Mouse (Mus musculus) heart, embryonic 14.5 days (tissue): Measurements from ENCODE around the gene Ccdc47. TPM values are rescaled to one million over a fixed set of nuclear protein-coding genes. Genes with fewer than 3 reads are reported as not detected.
A peak's percentile ranks its signal among the peaks of the same experiment; 100 is the strongest.

ENCODE experiments used
- ATAC-seq: fragments of 200-750 bp; cut with Nextera tagmentation; 2 replicates; pipeline ENCODE4 v1.8.0; 2017; ENCODE audit warnings: low read depth, moderate TSS enrichment; ENCODE audit not compliant: insufficient number of reproducible peaks, insufficient read depth, low FRiP score
- H3K27ac ChIP-seq, 2 experiments: fragments of 200-500 bp in 1 of 2; fragments of 300-500 bp in 1 of 2; sonication (generic) in 1 of 2; replicated peaks in 1 of 2; 2 replicates each; pipeline ENCODE4 v1.5.1; 2012 to 2014; ENCODE audit warnings: low read depth in 2 of 2, low read length in 2 of 2, control low read depth in 1 of 2, mild to moderate bottlenecking in 1 of 2, mixed read lengths in 1 of 2; ENCODE audit not compliant: control insufficient read depth in 1 of 2, insufficient read depth in 1 of 2
- H3K27me3 ChIP-seq: fragments of 300-500 bp; sonication (generic); 2 replicates; pipeline ENCODE4 v1.6.1; 2014; ENCODE audit warnings: mild to moderate bottlenecking, low read length, control low read depth; ENCODE audit not compliant: control insufficient read depth, insufficient read depth
- H3K36me3 ChIP-seq: fragments of 300-500 bp; sonication (generic); 2 replicates; pipeline ENCODE4 v1.6.1; 2014; ENCODE audit warnings: mild to moderate bottlenecking, control low read depth, low read length, mixed read lengths; ENCODE audit not compliant: control insufficient read depth, insufficient read depth
- H3K4me1 ChIP-seq, 2 experiments: fragments of 200-500 bp in 1 of 2; fragments of 300-500 bp in 1 of 2; sonication (generic) in 1 of 2; 2 replicates each; pipeline ENCODE4 v1.6.1; 2012 to 2014; ENCODE audit warnings: low read length in 2 of 2, control low read depth in 1 of 2, mixed read lengths in 1 of 2; ENCODE audit not compliant: control insufficient read depth in 2 of 2, insufficient read depth in 2 of 2
- H3K4me2 ChIP-seq: fragments of 300-500 bp; sonication (generic); 2 replicates; pipeline ENCODE4 v1.6.1; 2014; ENCODE audit warnings: mild to moderate bottlenecking, low read length
- H3K4me3 ChIP-seq, 2 experiments: fragments of 200-500 bp in 1 of 2; fragments of 300-500 bp in 1 of 2; sonication (generic) in 1 of 2; 2 replicates each; pipeline ENCODE4 v1.5.1; 2012 to 2014; ENCODE audit warnings: low read length in 2 of 2, mild to moderate bottlenecking in 2 of 2, control low read depth in 1 of 2, low read depth in 1 of 2, moderate library complexity in 1 of 2; ENCODE audit not compliant: control insufficient read depth in 1 of 2, insufficient read depth in 1 of 2
- H3K9ac ChIP-seq: fragments of 300-500 bp; sonication (generic); 2 replicates; pipeline ENCODE4 v1.6.1; 2014; ENCODE audit warnings: mild to moderate bottlenecking, low read length
- H3K9me3 ChIP-seq: fragments of 300-500 bp; sonication (generic); 2 replicates; pipeline ENCODE4 v1.6.1; 2016; ENCODE audit warnings: low read length, control low read depth; ENCODE audit not compliant: control insufficient read depth
- WGBS: fragments of 180-500 bp; shearing (Covaris S2); extraction: QIAGEN DNeasy Blood & Tissue Kit; methylation state at CpG from one replicate; pipeline ENCODE4 v1.1.7; 2014; 5-methylcytosine and 5-hydroxymethylcytosine counted together
- polyA plus RNA-seq: library from polyadenylated mRNA; unstranded; fragments of >200 nt; fragmentation: Nextera tagmentation; extraction: Ambion mirVana; gene quantifications from 2 replicates; pipeline ENCODE4 v1.2.1, GENCODE M21; 2014

Ccdc47 gene
- polyA plus RNA-seq, 1 experiment from 2014 or later = 69.8 TPM

GRCm38 (mm10) chr11:106198277-106198676 lies 17.9 kb downstream of the Ccdc47 start:
- Histone ChIP-seq H3K9ac (no peak overlapping the region), H3K27ac (no peak overlapping the region), H3K36me3 (peaks cover 72% of the 10 kb centered on the region), H3K4me1 (0 out of 4 replicates have a peak, but pooled peaks cover 0 to 6% of the 10 kb centered on the region in 2 experiments), H3K27me3 (no peaks in the 10 kb centered on the region), H3K9me3 (no peaks in the 10 kb centered on the region), H3K4me3 (no peak overlapping the region), H3K4me2 (no peak overlapping the region)
- 78% methylated on average over 4 of the region's 4 CpGs for WGBS
- ATAC-seq = no peak

DNA sequence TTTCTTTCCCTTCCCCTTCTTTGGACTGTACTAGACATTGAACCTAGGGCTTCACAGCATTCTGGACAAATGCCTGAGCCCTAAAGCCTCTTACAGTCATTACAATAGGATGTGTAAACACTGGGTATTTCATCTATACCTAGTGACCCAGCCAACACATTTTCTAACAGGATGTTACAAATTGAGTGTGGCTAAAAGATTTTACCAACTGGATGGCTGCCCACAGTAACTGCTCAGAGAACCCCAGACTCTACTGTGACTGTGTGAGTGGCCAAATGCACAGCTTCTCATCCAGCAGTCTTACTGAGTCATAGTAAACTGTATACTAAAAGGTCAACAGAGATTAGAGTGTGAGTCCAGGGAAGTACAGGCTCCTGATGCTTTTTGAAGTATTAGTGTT lies 20.8 kb downstream of the Ccdc47 start:
- Histone ChIP-seq H3K4me3 (no peak overlapping the region), H3K27ac (peak overlapping the region in 1 of 2 experiments; percentile 35; a peak in 1 of 4 replicates), H3K27me3 (no peaks in the 10 kb centered on the region), H3K9me3 (no peaks in the 10 kb centered on the region), H3K4me2 (no peak overlapping the region), H3K36me3 (peaks cover 44% of the 10 kb centered on the region), H3K4me1 (peaks cover 2 to 14% of the 10 kb centered on the region in 2 experiments; a peak in 3 of 4 replicates), H3K9ac (no peak overlapping the region)
- ATAC-seq = no peak

DNA sequence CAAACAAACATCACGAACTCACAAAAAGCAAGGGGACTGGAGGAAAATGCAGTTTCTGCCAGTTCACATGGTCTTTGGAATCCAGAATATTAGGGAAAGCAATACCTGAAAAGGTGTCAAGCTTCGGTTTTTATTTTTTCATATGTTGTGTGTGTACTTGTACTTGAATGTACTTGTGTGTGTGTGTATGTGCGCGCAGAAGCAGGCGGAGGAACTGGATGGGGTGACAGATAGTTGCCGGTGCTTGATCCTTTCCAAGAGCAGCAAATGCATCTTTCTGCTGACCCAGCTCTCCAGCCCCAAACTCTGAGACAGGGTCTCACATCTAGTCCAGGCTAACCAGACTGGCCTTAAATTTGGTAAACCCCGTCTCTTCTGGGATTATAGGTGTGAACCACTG lies 21.3 kb downstream of the Ccdc47 start:
- Histone ChIP-seq H3K36me3 (peaks cover 40% of the 10 kb centered on the region), H3K4me1 (peaks cover 2 to 14% of the 10 kb centered on the region in 2 experiments; a peak in 3 of 4 replicates), H3K9ac (no peak overlapping the region), H3K4me2 (no peak overlapping the region), H3K27me3 (no peaks in the 10 kb centered on the region), H3K4me3 (no peak overlapping the region), H3K27ac (peak overlapping the region in 1 of 2 experiments; percentile 35; a peak in 1 of 4 replicates), H3K9me3 (no peaks in the 10 kb centered on the region)
- 84% methylated on average over 7 of the region's 7 CpGs for WGBS
- no peak for ATAC-seq

- peaks cover 2 to 14% of the 10 kb centered on the region in 2 experiments; a peak in 3 of 4 replicates for H3K4me1 ChIP-seq
- no peak for ATAC-seq
- 26% methylated on average over 3 of the region's 3 CpGs for WGBS
Measured at GRCm38 (mm10) chr11:106194155-106194541, 22.0 kb downstream of the Ccdc47 start.

DNA sequence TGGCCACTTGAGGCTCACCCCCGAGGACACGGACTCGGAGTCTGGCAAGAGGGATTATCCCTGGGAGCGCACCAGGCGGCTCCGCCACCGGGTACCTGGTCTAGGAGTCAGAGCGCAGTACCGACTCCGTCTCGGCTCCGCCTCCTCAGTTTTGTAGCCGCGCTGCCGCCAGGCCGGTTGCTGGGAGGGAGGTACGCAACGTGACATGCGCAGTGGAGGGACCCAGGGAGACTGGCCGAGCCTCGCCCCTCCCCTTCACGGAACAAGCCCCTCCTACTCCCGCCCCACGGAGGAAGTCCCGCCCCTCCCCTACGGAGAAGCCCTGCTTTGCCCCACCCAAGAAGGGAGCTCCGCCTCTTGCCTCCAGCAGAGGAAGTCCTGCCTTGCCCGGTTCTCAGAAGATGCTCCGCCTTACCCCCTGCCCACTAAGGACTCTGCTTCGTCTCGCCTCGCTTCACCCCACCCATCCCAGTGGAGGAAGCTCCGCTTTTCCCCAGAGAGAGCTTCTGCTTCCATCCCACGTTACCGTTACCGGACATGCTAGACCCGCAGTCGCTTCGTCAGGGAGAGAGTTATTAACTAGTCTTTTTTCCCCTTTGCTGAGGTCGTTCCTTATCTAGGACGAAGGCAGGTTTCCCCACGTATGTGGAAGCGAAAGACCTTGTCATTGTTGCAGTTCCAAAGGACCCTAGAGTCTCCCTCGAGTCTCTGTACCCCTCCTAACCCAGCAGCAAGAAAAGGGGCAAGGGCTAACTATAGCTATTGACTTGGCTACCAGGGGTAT lies 22.6 kb downstream of the Ccdc47 start:
- H3K4me3 ChIP-seq = peak overlapping the region; percentile 83 to 91
- ATAC-seq = peak; percentile 97
- H3K4me1 ChIP-seq = peaks cover 2 to 14% of the 10 kb centered on the region in 2 experiments; a peak in 3 of 4 replicates
- no peaks in the 10 kb centered on the region for H3K9me3 ChIP-seq
- peaks cover 29% of the 10 kb centered on the region for H3K36me3 ChIP-seq
- WGBS = under 1% methylated on average over 41 of the region's 44 CpGs
- no peaks in the 10 kb centered on the region for H3K27me3 ChIP-seq
- H3K4me2 ChIP-seq = peak overlapping the region; percentile 82
- H3K9ac ChIP-seq = peak overlapping the region; percentile 85
- peak overlapping the region; percentile 85 to 88 for H3K27ac ChIP-seq

More at GRCm38 (mm10) chr11:106194155-106194541, 22.0 kb downstream of the Ccdc47 start:
- Histone ChIP-seq H3K4me2 (peak overlapping the region; percentile 82), H3K27me3 (no peaks in the 10 kb centered on the region), H3K36me3 (peaks cover 34% of the 10 kb centered on the region), H3K27ac (peak overlapping the region; percentile 78 to 84), H3K4me3 (peak overlapping the region; percentile 66 to 83), H3K9me3 (no peaks in the 10 kb centered on the region), H3K9ac (peak overlapping the region; percentile 79)

GRCm38 (mm10) chr11:106192657-106193370 lies 23.3 kb downstream of the Ccdc47 start:
- Histone ChIP-seq H3K4me1 (peaks cover 2 to 14% of the 10 kb centered on the region in 2 experiments; a peak in 3 of 4 replicates), H3K4me3 (peak overlapping the region; percentile 83 to 91), H3K9ac (peak overlapping the region; percentile 85), H3K27ac (peak overlapping the region; percentile 85 to 88), H3K4me2 (peak overlapping the region; percentile 82), H3K27me3 (no peaks in the 10 kb centered on the region), H3K36me3 (peaks cover 21% of the 10 kb centered on the region), H3K9me3 (no peaks in the 10 kb centered on the region)
- ATAC-seq = peak; percentile 2; the same call in 1 of the 2 replicates
- 11% methylated on average over 19 of the region's 19 CpGs for WGBS

GRCm38 (mm10) chr11:106192241-106192640 lies 23.9 kb downstream of the Ccdc47 start:
- Histone ChIP-seq H3K27me3 (no peaks in the 10 kb centered on the region), H3K4me2 (peak overlapping the region; percentile 82), H3K4me3 (peak overlapping the region in 1 of 2 experiments; percentile 83; a peak in 2 of 4 replicates), H3K27ac (no peak overlapping the region), H3K36me3 (peaks cover 15% of the 10 kb centered on the region), H3K9ac (peak overlapping the region; percentile 85; the same call in 1 of the 2 replicates), H3K9me3 (no peaks in the 10 kb centered on the region), H3K4me1 (peaks cover 2 to 14% of the 10 kb centered on the region in 2 experiments; a peak in 3 of 4 replicates)
- no peak for ATAC-seq
- WGBS = 59% methylated on average over 5 of the region's 5 CpGs
